Mouse (Mus musculus) hindbrain, embryonic 13.5 days (tissue): ENCODE results near the gene Itm2b. TPM values are rescaled to one million over a fixed set of nuclear protein-coding genes. Genes with fewer than 3 reads are reported as not detected.

ENCODE experiments used
- ATAC-seq: fragments of 200-750 bp; cut with Nextera tagmentation; 2 replicates; pipeline ENCODE4 v1.8.0; 2017; ENCODE audit warnings: moderate TSS enrichment; ENCODE audit not compliant: low FRiP score
- H3K27ac ChIP-seq: fragments of 300-500 bp; sonication (generic); 2 replicates; pipeline ENCODE4 v1.5.1; 2015; ENCODE audit warnings: inconsistent platforms, mild to moderate bottlenecking, moderate library complexity
- H3K27me3 ChIP-seq: fragments of 300-500 bp; sonication (generic); 2 replicates; pipeline ENCODE4 v1.6.1; 2015; ENCODE audit warnings: mild to moderate bottlenecking, inconsistent platforms
- H3K36me3 ChIP-seq: fragments of 300-500 bp; sonication (generic); 2 replicates; pipeline ENCODE4 v1.6.1; 2015; ENCODE audit warnings: mild to moderate bottlenecking, inconsistent platforms
- H3K4me1 ChIP-seq: fragments of 300-500 bp; sonication (generic); replicated peaks from 2 replicates; pipeline ENCODE4 v1.6.1; 2015; ENCODE audit warnings: inconsistent platforms
- H3K4me2 ChIP-seq: fragments of 300-500 bp; sonication (generic); 2 replicates; pipeline ENCODE4 v1.6.1; 2015; ENCODE audit warnings: inconsistent platforms, mild to moderate bottlenecking, moderate library complexity
- H3K4me3 ChIP-seq: fragments of 300-500 bp; sonication (generic); 2 replicates; pipeline ENCODE4 v1.5.1; 2015; ENCODE audit warnings: mild to moderate bottlenecking, inconsistent platforms
- H3K9ac ChIP-seq: fragments of 300-500 bp; sonication (generic); 2 replicates; pipeline ENCODE4 v1.6.1; 2015; ENCODE audit warnings: mild to moderate bottlenecking, inconsistent platforms
- H3K9me3 ChIP-seq: fragments of 300-500 bp; sonication (generic); 2 replicates; pipeline ENCODE4 v1.6.1; 2016; ENCODE audit warnings: inconsistent platforms
- WGBS: fragments of 180-500 bp; shearing (Covaris S2); methylation state at CpG from one replicate; pipeline ENCODE4 v1.1.7; 2015; 5-methylcytosine and 5-hydroxymethylcytosine counted together
- polyA plus RNA-seq: library from polyadenylated mRNA; unstranded; fragments of >200 nt; fragmentation: Nextera tagmentation; extraction: Ambion mirVana; gene quantifications from 2 replicates; pipeline ENCODE4 v1.2.1, GENCODE M21; 2015

Itm2b gene
- polyA plus RNA-seq, 1 experiment from 2014 or later, result 627 TPM

GRCm38 (mm10) chr14:73389059-73389458 lies 4.0 kb upstream of the Itm2b start:
- Histone ChIP-seq H3K4me3 (no peak overlapping the region), H3K27ac (peak overlapping the region; percentile 25; the same call in 1 of the 2 replicates), H3K4me2 (no peak overlapping the region), H3K36me3 (no peaks in the 10 kb centered on the region), H3K27me3 (no peaks in the 10 kb centered on the region), H3K9me3 (no peaks in the 10 kb centered on the region), H3K9ac (no peak overlapping the region), H3K4me1 (peaks cover 5% of the 10 kb centered on the region; the same call in 1 of the 2 replicates)
- 49% methylated on average over 7 of the region's 7 CpGs for WGBS
- no peak for ATAC-seq

DNA sequence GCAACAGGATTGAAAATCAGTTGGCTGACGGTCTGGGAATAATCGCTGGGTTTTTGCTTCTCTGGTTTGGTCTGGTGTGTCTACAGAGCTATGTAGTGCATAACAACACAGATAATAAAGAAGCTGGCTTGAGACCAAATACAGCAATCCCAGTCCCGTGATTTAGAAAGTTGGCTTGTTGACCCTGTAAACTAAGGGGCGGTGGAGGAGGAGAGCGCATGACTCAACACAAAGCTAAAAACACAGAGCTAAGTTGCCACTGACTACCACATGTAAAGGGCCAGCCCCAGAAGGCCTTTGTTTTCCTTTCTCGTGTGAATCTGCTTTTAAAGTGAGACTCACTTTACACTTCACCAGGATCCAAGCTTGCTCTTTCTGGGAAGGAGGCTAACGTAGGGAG lies 3.5 kb upstream of the Itm2b start:
- no peaks in the 10 kb centered on the region for H3K27me3 ChIP-seq
- H3K4me2 ChIP-seq, result no peak overlapping the region
- H3K36me3 ChIP-seq, result no peaks in the 10 kb centered on the region
- H3K9ac ChIP-seq, result no peak overlapping the region
- H3K9me3 ChIP-seq, result no peaks in the 10 kb centered on the region
- peak overlapping the region; percentile 25; the same call in 1 of the 2 replicates for H3K27ac ChIP-seq
- ATAC-seq, result no peak
- WGBS, result 52% methylated on average over 7 of the region's 7 CpGs
- H3K4me1 ChIP-seq, result peaks cover 7% of the 10 kb centered on the region
- H3K4me3 ChIP-seq, result no peak overlapping the region

DNA sequence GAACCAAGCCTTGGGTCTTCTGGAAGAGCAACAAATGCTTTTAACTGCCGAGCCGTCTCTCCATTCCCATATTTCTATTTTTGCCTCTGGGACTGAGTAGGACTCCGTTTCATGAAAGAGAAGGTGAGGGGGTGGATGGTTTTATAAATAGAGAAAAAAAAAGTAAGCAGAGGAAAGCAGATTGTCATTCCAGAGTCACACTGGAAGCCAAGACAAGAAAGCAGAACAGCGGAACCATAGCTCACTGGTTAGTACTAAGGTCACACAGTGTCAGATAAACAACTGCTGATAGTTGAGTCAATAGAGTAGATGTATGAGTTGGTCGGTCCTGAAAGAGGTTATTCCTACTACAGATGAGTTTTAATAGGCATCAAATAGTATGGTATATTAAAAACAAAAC lies 1.4 kb upstream of the Itm2b start:
- H3K27me3 ChIP-seq, result no peaks in the 10 kb centered on the region
- H3K27ac ChIP-seq, result no peak overlapping the region
- no peaks in the 10 kb centered on the region for H3K9me3 ChIP-seq
- no peaks in the 10 kb centered on the region for H3K36me3 ChIP-seq
- no peak overlapping the region for H3K4me2 ChIP-seq
- H3K4me1 ChIP-seq, result peaks cover 28% of the 10 kb centered on the region
- no peak overlapping the region for H3K4me3 ChIP-seq
- no peak for ATAC-seq
- WGBS, result 89% methylated on average over 5 of the region's 5 CpGs
- no peak overlapping the region for H3K9ac ChIP-seq

DNA sequence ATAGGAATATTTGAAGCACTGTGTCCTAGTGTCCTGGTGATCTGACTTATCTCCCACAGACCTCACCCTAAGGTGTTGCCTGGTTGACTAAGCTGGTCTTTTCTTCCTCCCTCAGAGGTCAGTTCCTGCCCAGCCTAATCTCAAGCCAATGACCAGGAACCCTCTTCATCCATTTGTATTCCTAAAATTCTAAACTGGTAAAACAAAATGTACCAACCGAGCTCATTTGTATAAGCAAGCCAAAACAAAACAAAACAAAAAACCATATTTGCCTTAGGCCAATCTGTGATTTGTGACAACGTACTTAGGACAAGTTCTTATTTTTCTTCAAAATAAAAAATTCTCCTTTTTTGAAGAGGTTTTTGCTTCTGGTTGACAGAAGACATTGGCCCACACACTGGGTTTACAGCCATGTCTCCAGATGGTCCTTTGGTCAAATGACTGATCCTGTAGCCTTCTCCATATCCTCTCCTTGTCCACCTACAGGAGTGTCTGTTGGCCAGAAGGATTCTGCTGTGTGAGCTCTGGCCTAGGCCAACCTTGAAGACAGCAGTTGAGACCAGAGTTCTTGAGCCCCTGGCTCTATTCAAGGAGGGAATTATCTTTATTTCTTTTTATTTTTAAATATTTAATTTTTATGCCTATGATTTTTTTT lies 758 bp upstream of the Itm2b start:
- H3K36me3 ChIP-seq, result no peaks in the 10 kb centered on the region
- peak overlapping the region; percentile 61 for H3K4me2 ChIP-seq
- H3K9ac ChIP-seq, result no peak overlapping the region
- ATAC-seq, result peak; percentile 41; the same call in 1 of the 2 replicates
- no peaks in the 10 kb centered on the region for H3K27me3 ChIP-seq
- peak overlapping the region; percentile 91 for H3K4me3 ChIP-seq
- peaks cover 34% of the 10 kb centered on the region for H3K4me1 ChIP-seq
- peak overlapping the region; percentile 95; the same call in 1 of the 2 replicates for H3K27ac ChIP-seq
- 88% methylated on average over 2 of the region's 2 CpGs for WGBS
- H3K9me3 ChIP-seq, result no peaks in the 10 kb centered on the region

GRCm38 (mm10) chr14:73384546-73384912 lies 560 bp downstream of the Itm2b start:
- peaks cover 38% of the 10 kb centered on the region for H3K4me1 ChIP-seq
- ATAC-seq, result peak; percentile 1; the same call in 1 of the 2 replicates
- peak overlapping the region; percentile 95 for H3K27ac ChIP-seq
- H3K4me3 ChIP-seq, result peak overlapping the region; percentile 91
- H3K36me3 ChIP-seq, result peaks cover 5% of the 10 kb centered on the region; the same call in 1 of the 2 replicates
- H3K4me2 ChIP-seq, result peak overlapping the region; percentile 61
- peak overlapping the region; percentile 98 for H3K9ac ChIP-seq
- no peaks in the 10 kb centered on the region for H3K27me3 ChIP-seq
- whole genome bisulfite sequencing, result under 1% methylated on average over 13 of the region's 13 CpGs
- no peaks in the 10 kb centered on the region for H3K9me3 ChIP-seq

DNA sequence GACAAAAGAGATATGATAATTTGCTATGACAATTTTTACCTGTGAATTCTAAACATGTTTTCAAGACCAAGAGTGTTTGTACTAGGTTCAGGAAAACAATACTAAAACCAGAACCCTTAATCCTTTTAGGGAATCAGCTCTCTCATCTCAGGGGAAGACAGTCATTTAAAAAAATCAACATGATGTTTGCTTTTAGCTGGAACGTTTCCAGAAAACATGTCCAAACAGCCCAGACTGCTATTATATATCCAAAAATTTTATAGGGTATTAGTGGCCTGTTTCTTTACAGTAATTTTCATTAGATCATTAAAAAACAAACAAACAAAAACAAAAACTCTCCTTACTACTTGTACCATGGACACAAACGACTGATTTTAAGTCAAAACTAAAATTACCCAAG lies 1.3 kb downstream of the Itm2b start:
- no peak for ATAC-seq
- peaks cover 38% of the 10 kb centered on the region for H3K4me1 ChIP-seq
- no peaks in the 10 kb centered on the region for H3K9me3 ChIP-seq
- H3K4me2 ChIP-seq, result peak overlapping the region; percentile 61
- peak overlapping the region; percentile 91 for H3K4me3 ChIP-seq
- H3K27me3 ChIP-seq, result no peaks in the 10 kb centered on the region
- WGBS, result 48% methylated on average over 2 of the region's 2 CpGs
- H3K27ac ChIP-seq, result no peak overlapping the region
- peaks cover 7% of the 10 kb centered on the region for H3K36me3 ChIP-seq
- peak overlapping the region; percentile 98; the same call in 1 of the 2 replicates for H3K9ac ChIP-seq

DNA sequence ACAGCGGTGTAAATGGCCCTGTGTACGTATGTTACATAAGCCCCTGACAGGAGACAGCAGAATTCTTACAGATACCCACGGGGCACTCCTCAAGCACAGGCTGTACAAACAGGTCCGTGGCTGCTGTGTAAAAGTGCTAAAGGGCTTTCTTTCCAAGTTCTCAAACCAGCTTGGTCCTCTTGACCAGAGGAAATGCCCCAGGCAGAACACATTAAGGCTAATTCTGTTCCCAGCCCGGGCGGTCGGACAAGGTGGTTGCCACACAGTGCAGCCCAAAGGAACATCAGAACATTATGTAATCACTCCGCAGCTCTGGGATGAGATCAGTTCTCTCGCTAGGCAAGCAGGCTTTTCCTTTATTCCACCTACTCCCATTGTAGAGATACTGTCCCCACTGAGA lies 2.4 kb downstream of the Itm2b start:
- Histone ChIP-seq H3K27me3 (no peaks in the 10 kb centered on the region), H3K4me1 (peaks cover 38% of the 10 kb centered on the region), H3K4me3 (peak overlapping the region; percentile 91), H3K9me3 (no peaks in the 10 kb centered on the region), H3K9ac (peak overlapping the region; percentile 98), H3K36me3 (peaks cover 10% of the 10 kb centered on the region), H3K4me2 (peak overlapping the region; percentile 61), H3K27ac (peak overlapping the region; percentile 44)
- no peak for ATAC-seq
- 53% methylated on average over 9 of the region's 9 CpGs for WGBS

- 74% methylated on average over 4 of the region's 4 CpGs for WGBS
- Histone ChIP-seq H3K27me3 (no peaks in the 10 kb centered on the region), H3K4me2 (peak overlapping the region; percentile 6; the same call in 1 of the 2 replicates), H3K36me3 (peaks cover 14% of the 10 kb centered on the region), H3K9me3 (no peaks in the 10 kb centered on the region), H3K27ac (no peak overlapping the region), H3K4me1 (peaks cover 44% of the 10 kb centered on the region), H3K4me3 (no peak overlapping the region), H3K9ac (0 out of 2 replicates have a peak overlapping the region, but pooled peaks have one; percentile 19)
- no peak for ATAC-seq
These were observed 3.5 kb downstream of the Itm2b start for GRCm38 (mm10) chr14:73381559-73381958.

DNA sequence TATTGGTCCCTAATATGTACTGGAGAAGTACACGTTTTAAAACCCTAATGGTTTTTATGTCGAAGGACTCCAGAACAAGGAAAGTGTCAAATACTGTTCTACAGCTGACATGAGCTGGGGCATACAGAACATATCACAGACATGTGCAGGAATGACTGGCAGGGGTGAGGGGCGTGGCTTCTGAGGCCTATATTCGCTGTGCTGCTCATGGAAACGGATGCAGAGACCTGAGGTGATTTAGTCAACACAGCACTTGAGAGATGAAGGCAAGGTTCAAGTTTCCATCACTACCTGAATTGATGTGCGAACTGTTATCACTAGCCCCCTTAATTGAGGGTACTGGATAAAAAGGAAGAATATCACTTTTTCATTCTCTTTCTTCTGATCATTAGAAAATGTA lies 7.3 kb downstream of the Itm2b start:
- no peak overlapping the region for H3K9ac ChIP-seq
- 91% methylated on average over 6 of the region's 6 CpGs for WGBS

DNA sequence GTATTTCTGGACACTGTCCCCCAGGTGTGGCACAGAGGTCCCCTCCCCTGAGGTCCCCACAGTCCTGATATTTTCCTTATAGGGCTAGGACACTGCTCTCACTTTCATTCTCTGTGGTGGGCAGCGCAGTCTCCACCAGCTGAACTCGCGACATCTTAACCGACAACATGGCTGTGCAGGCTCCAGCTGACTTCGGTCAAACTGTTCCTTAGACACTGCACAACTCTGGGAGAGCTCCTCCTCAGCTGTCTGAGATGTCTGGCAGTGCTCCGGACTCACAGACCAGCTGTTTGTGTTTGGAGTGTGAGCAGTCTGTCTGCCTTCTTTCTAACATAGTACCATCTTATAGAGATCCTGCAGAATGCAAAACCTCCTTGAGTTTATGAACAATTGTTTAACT lies 8.2 kb downstream of the Itm2b start:
- Histone ChIP-seq H3K9ac (no peak overlapping the region), H3K4me1 (peaks cover 32% of the 10 kb centered on the region), H3K36me3 (peaks cover 17% of the 10 kb centered on the region), H3K27ac (0 out of 2 replicates have a peak overlapping the region, but pooled peaks have one; percentile 23), H3K9me3 (no peaks in the 10 kb centered on the region), H3K27me3 (no peaks in the 10 kb centered on the region), H3K4me3 (no peak overlapping the region), H3K4me2 (no peak overlapping the region)
- no peak for ATAC-seq
- 87% methylated on average over 6 of the region's 6 CpGs for WGBS

More for the DNA sequence above, 7.3 kb downstream of the Itm2b start:
- H3K4me3 ChIP-seq, result no peak overlapping the region
- H3K27ac ChIP-seq, result no peak overlapping the region
- no peaks in the 10 kb centered on the region for H3K9me3 ChIP-seq
- no peak for ATAC-seq
- no peak overlapping the region for H3K4me2 ChIP-seq
- H3K36me3 ChIP-seq, result peaks cover 14% of the 10 kb centered on the region
- no peaks in the 10 kb centered on the region for H3K27me3 ChIP-seq
- peaks cover 41% of the 10 kb centered on the region for H3K4me1 ChIP-seq

- peak; percentile 50; the same call in 1 of the 2 replicates for ATAC-seq
- no peak overlapping the region for H3K27ac ChIP-seq
- H3K27me3 ChIP-seq, result no peaks in the 10 kb centered on the region
- H3K9ac ChIP-seq, result no peak overlapping the region
- no peaks in the 10 kb centered on the region for H3K9me3 ChIP-seq
- H3K36me3 ChIP-seq, result peaks cover 24% of the 10 kb centered on the region
- peaks cover 22% of the 10 kb centered on the region for H3K4me1 ChIP-seq
- no peak overlapping the region for H3K4me3 ChIP-seq
- WGBS, result 66% methylated on average over 7 of the region's 8 CpGs
- no peak overlapping the region for H3K4me2 ChIP-seq
These were observed 9.2 kb downstream of the Itm2b start for GRCm38 (mm10) chr14:73375903-73376302.

GRCm38 (mm10) chr14:73375445-73375844 lies 9.6 kb downstream of the Itm2b start:
- H3K36me3 ChIP-seq, result peaks cover 24% of the 10 kb centered on the region
- no peaks in the 10 kb centered on the region for H3K9me3 ChIP-seq
- no peak overlapping the region for H3K27ac ChIP-seq
- ATAC-seq, result no peak
- 96% methylated on average over 8 of the region's 8 CpGs for WGBS
- H3K4me2 ChIP-seq, result no peak overlapping the region
- H3K4me1 ChIP-seq, result peaks cover 21% of the 10 kb centered on the region
- H3K27me3 ChIP-seq, result no peaks in the 10 kb centered on the region
- no peak overlapping the region for H3K9ac ChIP-seq
- no peak overlapping the region for H3K4me3 ChIP-seq
